Mouse (Mus musculus): ENCODE data around the gene Prkag1.
"Not testable (repeated sequence)": the region's sequence is repeated elsewhere in the genome, so short reads cannot be mapped to it uniquely, and the experiment has no call there.

Prkag1 gene

GRCm38 (mm10) chr15:98823434-98823833, 7.9 kb downstream of the Prkag1 start:
- DNase-seq (ENCODE audit: low spot score in 2 of 2) = no peak

GRCm38 (mm10) chr15:98822147-98822546, 9.2 kb downstream of the Prkag1 start:
- DNase-seq (ENCODE audit: low spot score in 2 of 2) = no peak

GRCm38 (mm10) chr15:98821403-98821802, 9.9 kb downstream of the Prkag1 start:
- no peak for DNase-seq (ENCODE audit: low spot score in 2 of 2)

GRCm38 (mm10) chr15:98820937-98821336, 10.4 kb downstream of the Prkag1 start:
- no peak for DNase-seq (ENCODE audit: low spot score in 2 of 2)

- DNase-seq (ENCODE audit: low spot score in 2 of 2) = no peak
These were observed 13.2 kb downstream of the Prkag1 start for GRCm38 (mm10) chr15:98818171-98818570.

- DNase-seq (ENCODE audit: low spot score in 2 of 2) = no peak
These were observed 18.4 kb downstream of the Prkag1 start for GRCm38 (mm10) chr15:98812741-98813424.

- DNase-seq (ENCODE audit: low spot score in 2 of 2) = not testable (repeated sequence)
These were observed 21.1 kb downstream of the Prkag1 start for GRCm38 (mm10) chr15:98810212-98810611.

- DNase-seq (ENCODE audit: low spot score in 2 of 2) = no peak
These were observed 21.9 kb downstream of the Prkag1 start, which contains the start of gene Ddn for GRCm38 (mm10) chr15:98809390-98809789. Gene Ddn, minus strand, starts transcription at chr15:98809490.

GRCm38 (mm10) chr15:98808651-98809134, 22.6 kb downstream of the Prkag1 start:
- no peak for DNase-seq (ENCODE audit: low spot score in 2 of 2)

GRCm38 (mm10) chr15:98807895-98808650, 23.2 kb downstream of the Prkag1 start:
- DNase-seq (ENCODE audit: low spot score in 2 of 2) = no peak

GRCm38 (mm10) chr15:98806809-98807770, 24.2 kb downstream of the Prkag1 start:
- DNase-seq (ENCODE audit: low spot score in 2 of 2) = no peak

- no peak for DNase-seq (ENCODE audit: low spot score in 2 of 2)
These were observed 25.1 kb downstream of the Prkag1 start for GRCm38 (mm10) chr15:98806071-98806808.

- DNase-seq (ENCODE audit: low spot score in 2 of 2) = peak; percentile 66 to 77
These were observed 25.8 kb downstream of the Prkag1 start for GRCm38 (mm10) chr15:98805324-98806040.

GRCm38 (mm10) chr15:98804054-98804453, 27.3 kb downstream of the Prkag1 start:
- DNase-seq (ENCODE audit: low spot score in 2 of 2) = peak; percentile 68 to 84

GRCm38 (mm10) chr15:98802926-98803325, 28.4 kb downstream of the Prkag1 start:
- DNase-seq (ENCODE audit: low spot score in 2 of 2) = no peak

GRCm38 (mm10) chr15:98799396-98799795, 31.9 kb downstream of the Prkag1 start:
- peak; percentile 70 to 88 for DNase-seq (ENCODE audit: low spot score in 2 of 2)

- no peak for DNase-seq (ENCODE audit: low spot score in 2 of 2)
These were observed 32.4 kb downstream of the Prkag1 start for GRCm38 (mm10) chr15:98798903-98799302.

GRCm38 (mm10) chr15:98797835-98798492, 33.4 kb downstream of the Prkag1 start:
- no peak for DNase-seq (ENCODE audit: low spot score in 2 of 2)

GRCm38 (mm10) chr15:98796803-98797595, 34.3 kb downstream of the Prkag1 start:
- no peak for DNase-seq (ENCODE audit: low spot score in 2 of 2)
